Mouse (Mus musculus) urinary bladder, postnatal 36 days (tissue): ENCODE results near the gene Mov10.
"Not testable (repeated sequence)": the region's sequence is repeated elsewhere in the genome, so short reads cannot be mapped to it uniquely, and the experiment has no call there.

Source experiments
- DNase-seq, 2 experiments: peaks; one replicate each; pipeline ENCODE4 v3.0.0; 2022; ENCODE audit warnings: low spot score in 2 of 2, mixed read lengths in 1 of 2

Gene Mov10

DNA sequence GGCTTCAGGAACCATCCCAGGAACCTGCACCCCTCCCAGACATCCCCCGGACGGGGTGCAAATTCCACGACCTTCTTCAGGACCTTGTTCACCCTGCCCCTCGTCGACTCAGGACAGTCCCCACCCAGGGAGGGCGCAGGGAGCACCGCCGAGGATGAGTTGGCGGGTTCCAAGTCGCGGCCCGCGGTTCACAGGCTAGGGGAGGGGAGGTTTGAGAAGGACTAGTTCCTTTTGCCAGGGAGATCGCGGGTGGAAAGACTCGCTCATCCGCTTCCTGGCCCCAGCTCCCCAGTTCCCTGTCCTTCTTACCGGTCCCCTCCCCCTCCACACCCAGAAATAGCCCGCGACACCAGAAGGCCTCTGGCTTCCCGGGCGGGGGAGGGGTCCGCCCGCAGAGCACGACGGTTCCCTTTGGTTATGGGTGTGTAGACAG, 36.9 kb downstream of the Mov10 start, which contains the start of gene Fam19a3:
Fam19a3 (minus strand) TSS at position 370 of the 433 bp plus-strand sequence.
- DNase-seq: no peak

- DNase-seq: peak; percentile 54 to 74
Observed at GRCm38 (mm10) chr3:104780561-104781420, 37.6 kb downstream of the Mov10 start, which contains the start of gene Ppm1j. Gene Ppm1j (plus strand): TSS chr3:104781056.

DNA sequence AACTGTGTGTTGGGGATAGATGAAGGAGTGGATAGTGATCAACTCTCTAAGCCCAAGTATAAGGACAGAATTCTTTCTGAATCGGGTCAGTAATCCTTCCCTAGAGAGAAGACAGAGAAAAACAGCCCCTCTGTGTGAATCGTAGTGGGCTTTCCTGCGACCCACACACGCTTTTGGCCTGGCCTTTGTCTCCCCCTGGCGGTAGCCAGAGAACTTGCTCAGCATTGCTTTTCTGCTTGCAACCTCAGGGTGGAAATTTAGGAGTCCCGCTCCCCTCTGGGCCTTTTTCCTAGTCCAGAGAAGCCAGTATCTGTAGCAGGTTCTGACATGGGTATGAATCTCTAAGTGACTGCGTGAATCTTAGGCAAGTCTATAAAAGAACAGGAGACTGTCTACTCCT, 38.4 kb downstream of the Mov10 start:
- DNase-seq: no peak

DNA sequence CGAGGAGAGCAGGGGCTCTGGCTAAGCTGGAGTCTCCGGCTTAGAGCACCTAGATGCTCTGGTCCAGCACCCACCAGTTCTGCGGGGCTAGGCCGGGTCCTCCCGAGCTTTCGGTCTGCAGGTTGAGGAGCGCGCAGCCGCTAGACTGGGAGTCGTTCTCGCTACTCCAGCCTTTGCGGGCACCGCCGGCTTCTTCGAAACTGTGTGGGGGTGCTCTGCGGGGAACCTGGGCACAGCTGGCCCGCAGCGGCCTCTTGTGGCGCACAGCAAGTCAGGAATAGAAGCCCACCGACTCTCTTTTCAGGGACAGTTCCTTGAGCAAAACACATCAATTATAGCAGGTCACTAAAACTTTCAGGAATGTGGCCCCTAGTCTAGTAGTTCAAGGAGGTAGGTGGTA, 41.0 kb downstream of the Mov10 start:
- no peak for DNase-seq

GRCm38 (mm10) chr3:104773301-104773700, 45.1 kb downstream of the Mov10 start:
- no peak for DNase-seq

- no peak for DNase-seq
Observed at GRCm38 (mm10) chr3:104771460-104771859, 46.9 kb downstream of the Mov10 start.

GRCm38 (mm10) chr3:104770918-104771317, 47.4 kb downstream of the Mov10 start:
- no peak for DNase-seq

GRCm38 (mm10) chr3:104770035-104770434, 48.3 kb downstream of the Mov10 start:
- no peak for DNase-seq

GRCm38 (mm10) chr3:104769135-104769534, 49.2 kb downstream of the Mov10 start:
- DNase-seq: no peak

DNA sequence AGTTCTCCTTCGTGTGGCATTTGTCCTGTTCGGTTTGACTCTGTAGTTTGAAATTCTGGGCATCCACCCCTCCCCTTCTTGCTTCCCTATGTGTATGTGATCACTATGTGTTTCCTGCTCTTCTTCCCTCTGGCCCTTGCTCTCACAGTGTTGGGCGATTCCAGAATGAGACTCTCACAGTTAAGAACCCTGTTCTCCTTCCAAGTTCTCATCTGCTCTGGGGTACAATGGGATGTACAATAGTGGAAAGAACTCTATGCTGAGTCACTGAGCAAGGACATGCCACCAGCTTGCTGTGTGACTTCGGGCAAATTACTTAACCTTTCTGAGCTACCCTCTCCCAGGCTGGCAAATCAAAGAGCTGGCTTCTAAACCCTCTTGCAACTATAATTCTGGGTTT, 50.6 kb downstream of the Mov10 start:
- no peak for DNase-seq

- no peak for DNase-seq
Observed at GRCm38 (mm10) chr3:104767141-104767540, 51.2 kb downstream of the Mov10 start.

GRCm38 (mm10) chr3:104765021-104765420, 53.3 kb downstream of the Mov10 start:
- no peak for DNase-seq

DNA sequence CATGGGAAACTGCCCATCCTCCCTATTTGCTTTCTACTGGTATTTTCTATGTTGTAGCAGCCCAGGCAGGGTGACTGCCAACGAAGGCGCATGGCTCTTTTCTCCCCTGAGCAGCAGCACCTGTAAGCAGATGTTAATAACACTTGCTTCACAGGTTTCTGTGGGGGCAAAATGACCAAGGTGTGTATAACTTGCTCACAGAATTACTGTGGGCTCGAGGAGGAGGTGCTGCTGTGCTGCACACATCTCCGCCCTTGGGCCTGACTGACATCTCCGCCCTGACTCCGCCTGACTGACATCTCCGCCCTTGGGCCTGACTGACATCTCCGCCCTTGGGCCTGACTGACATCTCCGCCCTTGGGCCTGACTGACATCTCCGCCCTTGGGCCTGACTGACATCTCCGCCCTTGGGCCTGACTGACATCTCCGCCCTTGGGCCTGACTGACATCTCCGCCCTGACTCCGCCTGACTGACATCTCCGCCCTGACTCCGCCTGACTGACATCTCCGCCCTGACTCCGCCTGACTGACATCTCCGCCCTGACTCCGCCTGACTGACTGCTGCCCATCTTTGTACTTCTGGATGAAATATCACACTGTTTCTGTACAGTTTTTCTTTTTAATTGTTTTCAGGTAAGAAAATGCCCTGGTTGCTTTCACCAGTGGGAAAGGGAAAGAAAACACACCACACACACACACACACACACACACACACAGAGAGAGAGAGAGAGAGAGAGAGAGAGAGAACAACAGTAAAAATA, 56.1 kb downstream of the Mov10 start:
- DNase-seq: not testable (repeated sequence)

GRCm38 (mm10) chr3:104758869-104759268, 59.5 kb downstream of the Mov10 start:
- no peak for DNase-seq

GRCm38 (mm10) chr3:104758406-104758805, 60.0 kb downstream of the Mov10 start:
- peak; percentile 33 to 66 for DNase-seq

DNA sequence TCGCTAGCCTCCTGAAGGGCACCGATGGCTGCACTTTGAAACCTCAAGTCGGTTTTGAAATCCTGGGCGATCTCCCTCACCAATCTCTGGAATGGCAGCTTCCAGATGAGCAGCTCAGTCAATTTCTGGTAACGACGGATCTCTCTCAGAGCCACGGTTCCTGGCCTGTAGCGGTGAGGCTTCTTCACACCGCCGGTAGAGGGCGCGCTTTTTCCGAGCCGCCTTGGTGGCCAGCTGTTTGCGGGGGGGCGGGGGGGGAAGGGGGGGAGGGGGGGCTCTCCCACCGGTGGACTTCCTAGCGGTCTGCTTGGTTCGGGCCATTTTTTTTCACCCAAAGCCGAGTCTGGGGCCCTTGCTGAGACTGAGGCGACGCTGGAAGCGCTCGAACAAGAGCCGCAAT, 65.5 kb downstream of the Mov10 start:
- not testable (repeated sequence) for DNase-seq
